Mouse (Mus musculus) fat pad, adult 2 months (tissue): ENCODE data around the gene Vat1l.

Experiments used
- DNase-seq: peaks from one replicate; pipeline ENCODE4 v3.0.0-alpha.2; 2011; ENCODE audit warnings: low read depth, low spot score; ENCODE audit errors: extremely low read depth

The Vat1l gene

GRCm38 (mm10) chr8:114205221-114205901, at the start of gene Vat1l:
Gene Vat1l, plus strand, starts transcription at chr8:114205612.
- DNase-seq, result no peak

DNA sequence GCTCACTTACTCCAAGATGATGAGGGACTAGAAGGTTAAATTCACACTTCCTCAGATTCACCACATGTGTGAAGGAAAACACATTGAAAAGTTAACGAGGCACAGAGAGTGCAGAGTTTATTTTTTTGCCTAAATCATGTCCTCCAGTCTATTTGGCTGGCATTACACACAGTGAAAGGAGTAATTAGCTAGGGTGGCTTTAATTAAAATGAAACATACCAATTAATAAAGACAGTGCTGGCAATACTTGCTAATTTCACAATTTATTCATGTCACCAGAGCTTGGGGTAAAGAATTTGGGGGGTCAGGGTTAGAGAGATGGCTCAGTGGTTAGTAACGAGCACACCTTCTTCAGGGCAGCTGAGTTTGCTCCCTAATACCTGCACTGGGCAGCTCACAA, 46.8 kb upstream of the Vat1l start:
- DNase-seq, result no peak

- DNase-seq, result no peak
These were observed 45.7 kb upstream of the Vat1l start for GRCm38 (mm10) chr8:114159666-114160065.

GRCm38 (mm10) chr8:114163871-114164270, 41.5 kb upstream of the Vat1l start:
- DNase-seq, result no peak

DNA sequence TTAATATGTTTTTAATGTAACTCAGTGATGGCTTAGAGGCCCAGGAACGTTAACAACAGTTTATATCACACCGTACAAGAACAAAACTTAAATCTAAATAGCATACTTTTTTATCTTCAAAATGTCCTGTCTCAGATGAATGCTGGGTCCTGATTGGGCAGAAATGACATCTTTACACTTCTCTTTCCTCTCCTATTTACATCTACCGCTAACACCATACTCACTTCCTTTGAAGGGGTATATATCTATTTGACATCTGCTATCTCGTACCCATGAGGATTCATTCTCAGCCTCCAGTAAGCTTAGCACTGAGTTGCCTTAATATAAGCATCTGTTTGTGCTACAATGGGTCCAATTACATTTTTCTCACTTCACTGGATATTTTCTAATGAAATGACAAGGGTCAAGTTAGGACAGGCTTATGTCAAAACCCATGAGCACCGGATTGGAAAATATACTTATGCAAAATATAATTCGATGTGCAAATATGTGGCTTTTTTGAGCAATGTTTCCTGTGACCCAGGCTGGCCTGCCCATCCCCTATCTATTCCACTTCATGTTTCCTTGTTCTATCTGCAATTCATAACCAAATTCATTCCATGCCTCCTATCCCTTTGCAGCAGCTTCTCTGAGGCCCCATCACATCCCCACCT, 40.8 kb upstream of the Vat1l start:
- DNase-seq, result no peak

- DNase-seq, result no peak
These were observed 39.7 kb upstream of the Vat1l start for GRCm38 (mm10) chr8:114165741-114166140.

DNA sequence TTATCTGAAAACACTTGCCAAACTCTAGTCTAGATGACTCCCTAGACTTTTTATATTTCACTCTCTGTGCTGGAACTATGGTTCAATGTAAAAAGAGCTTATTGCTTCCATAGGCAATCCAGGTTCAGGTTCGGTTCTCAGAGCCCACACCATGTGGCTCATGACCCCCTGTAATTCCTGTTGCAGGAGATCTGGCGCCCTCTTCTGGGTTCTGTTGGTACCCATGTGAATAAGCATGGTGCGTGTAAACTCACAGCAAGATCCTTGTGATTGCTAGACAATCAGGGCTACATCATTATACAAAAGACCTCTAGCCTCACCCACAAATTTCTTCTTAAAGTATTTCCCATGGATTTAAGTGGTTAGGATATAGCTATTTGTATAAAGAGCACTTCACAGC, 28.7 kb upstream of the Vat1l start:
- no peak for DNase-seq

DNA sequence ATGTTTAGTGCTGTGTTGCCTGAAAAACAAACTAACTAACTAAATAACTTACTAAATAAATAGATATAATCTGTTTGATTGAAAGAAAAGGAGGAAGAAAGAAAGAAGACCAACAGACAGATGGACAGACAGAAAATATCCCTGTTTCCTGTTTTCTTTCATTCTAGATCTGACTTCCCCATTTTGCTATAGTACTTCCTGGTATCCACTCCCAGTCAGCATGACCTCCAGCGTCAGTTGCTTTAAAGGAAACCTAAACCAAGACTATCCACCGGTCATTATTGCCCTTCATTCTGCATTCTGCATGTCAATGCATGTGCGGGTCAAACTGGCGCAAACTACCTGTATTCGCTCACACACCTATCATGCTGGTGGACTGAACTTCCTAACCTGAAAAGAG, 12.1 kb upstream of the Vat1l start:
- DNase-seq, result no peak

DNA sequence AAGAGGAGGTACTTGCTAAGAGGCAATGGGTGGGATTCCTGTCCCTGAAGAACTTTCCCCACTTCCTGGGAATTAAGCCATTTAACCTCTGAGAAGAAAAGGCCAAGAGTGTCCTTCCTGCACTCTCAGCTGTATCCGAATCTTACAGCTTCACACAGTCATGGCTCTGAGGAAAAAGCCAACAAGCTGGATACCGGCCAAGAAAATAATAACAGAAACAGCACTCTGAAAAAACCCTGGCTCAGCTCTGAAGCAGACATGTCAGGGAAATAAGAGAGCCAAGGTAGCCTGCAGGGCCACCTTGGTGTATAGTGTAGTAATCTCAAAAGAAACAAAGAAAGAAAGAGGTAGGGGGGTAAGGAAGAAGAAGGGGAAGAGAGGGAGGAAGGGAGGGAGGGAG, 6.4 kb upstream of the Vat1l start:
- no peak for DNase-seq

DNA sequence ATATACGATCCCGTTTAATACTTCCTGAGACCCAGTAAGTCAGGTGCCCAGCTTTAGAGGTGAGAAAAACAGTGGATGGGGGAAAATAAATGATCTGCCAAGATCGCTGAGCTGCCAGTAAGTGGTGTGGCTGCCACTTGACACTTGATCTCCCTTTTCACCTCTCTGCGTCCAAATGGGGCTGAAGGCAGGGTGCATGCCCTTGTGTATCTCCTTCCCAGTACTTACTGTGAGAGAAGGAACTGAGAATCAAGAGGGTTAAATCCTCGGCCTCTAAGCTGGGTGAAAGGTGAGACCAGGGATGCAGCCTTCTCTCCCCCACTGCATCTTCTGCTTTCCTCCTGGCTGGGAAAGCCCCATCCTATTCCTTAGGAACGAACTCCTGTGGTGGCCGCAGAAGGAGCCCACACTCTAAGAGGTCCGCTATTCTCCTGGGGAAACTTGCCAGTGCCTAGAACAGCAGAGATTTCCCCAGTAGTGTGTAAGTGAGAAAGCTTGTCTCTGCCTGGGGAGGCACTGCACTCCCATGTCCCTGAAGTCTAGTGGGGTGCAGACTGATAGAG, 1.1 kb downstream of the Vat1l start:
- DNase-seq, result no peak

DNA sequence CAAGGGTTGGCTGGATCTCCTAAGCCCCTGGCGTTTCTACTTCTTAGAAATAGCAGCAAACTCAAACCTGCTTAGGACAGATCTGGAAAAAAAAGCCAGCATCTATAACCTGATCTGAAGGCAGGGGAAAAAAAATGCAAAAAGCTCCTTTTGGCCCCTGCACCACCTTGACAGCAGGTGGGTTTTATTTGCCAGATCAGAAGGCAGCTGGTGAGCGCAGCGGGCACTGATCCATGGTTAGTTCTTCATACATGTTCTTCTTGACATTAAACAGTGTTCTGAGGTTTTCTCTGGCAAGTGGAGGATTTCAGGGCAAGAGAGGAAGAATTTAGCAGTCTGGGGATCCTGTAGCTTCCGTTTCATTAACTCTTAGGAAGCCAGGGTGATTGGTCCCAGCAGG, 1.6 kb downstream of the Vat1l start:
- no peak for DNase-seq

- no peak for DNase-seq
These were observed 15.4 kb downstream of the Vat1l start for GRCm38 (mm10) chr8:114220779-114221178.

GRCm38 (mm10) chr8:114222001-114222400, 16.6 kb downstream of the Vat1l start:
- DNase-seq, result no peak

DNA sequence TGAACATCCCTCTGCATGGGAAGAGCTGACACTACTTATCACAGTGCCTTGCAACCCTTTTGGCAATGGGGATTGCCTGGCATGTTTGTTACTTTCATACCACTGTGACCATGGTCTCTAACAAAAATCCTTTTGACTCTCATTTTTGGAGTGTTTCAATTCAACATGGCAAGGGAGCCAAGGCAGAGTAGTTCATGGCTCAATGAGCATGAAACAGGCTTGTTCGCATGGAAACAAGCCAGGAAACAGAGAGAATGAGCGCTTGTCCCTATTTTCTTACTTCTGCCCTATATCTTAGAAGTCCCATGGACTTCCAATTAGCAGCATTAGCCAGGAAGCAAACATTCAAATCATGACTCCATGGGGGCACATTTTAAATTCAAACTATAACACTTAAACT, 18.6 kb downstream of the Vat1l start:
- no peak for DNase-seq

DNA sequence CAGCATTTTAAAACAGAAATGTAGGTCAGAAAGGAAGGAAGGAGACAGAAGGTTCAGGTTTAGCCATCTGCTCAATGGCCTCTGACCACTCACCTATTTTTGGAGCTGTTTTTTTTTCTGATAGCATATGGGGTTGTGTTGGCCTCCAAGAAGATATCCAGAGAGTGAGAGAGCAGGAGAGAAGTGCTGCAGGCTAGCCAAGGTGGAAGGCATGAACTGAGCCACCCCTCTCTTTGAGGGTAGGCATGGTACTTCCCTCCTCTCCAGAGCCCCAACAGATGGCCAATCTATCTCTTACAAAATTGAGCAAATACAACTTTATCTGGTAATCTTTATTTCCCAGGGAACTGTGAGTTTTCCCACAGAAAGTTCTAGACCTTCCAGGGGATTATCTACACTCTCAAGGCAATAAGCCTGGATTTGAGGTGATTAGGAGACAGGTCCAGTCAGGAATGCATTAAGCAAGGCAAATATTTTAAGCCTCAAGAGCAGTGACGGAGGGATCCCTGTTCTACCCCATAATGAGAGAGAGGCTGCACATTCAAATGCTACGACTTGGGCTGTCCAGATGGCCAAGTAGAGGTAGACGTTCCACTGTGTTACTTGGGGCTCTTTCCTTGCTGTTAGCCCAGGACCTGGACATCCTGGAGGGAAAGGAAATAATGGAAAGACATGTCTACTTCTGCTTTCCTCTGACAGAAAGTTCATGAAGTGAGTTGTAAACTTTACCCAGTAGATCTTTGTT, 46.1 kb downstream of the Vat1l start:
- peak; percentile 49 for DNase-seq

DNA sequence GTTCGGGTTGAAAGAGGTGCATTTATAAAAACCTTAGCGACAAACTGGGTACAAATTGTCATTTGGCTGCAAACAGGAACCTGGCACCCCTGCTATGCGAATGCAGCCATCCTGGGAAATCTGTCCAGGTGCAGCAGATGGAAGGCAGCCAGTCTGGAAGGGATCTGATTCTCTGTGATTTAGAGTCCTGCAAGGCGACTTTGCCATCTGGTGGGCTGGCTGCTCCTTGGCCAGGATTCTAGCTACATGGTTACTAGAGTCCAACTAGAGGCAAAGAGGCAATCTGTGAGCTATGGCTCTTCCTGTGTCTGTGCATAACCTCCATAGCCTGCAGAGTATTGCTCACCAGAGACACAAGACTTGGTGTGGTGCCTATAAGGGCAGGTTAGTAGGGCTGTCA, 53.3 kb downstream of the Vat1l start:
- no peak for DNase-seq

DNA sequence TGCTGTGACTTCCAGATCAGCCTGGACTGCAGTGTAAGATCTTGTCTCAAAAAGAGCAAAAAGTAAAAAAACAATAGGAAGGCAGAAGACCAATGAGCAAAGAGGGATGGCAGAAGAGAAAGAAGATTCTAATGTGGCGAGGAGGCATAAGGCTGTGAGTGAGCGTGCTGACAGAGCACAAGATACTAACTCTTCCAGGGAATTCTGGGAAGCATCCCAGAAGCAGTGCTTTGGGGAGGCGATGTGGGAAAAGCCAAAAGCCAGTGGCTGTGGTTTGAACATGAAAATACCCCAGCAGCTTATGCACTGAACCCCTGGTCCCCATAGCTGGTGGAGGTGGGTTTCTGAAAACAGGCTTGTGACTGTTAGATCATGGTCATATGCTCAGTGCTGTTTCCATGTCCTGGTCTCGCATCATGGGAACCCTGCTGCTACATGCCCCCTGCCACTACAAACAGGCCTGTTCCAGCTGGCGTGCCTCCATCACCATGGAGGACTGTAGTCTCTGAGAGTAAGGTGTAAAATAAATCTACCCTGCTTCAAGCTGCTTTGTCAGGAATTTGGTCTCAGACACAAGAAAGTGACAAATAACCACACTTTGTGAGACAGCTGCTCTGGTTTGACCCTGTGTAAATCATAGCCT, 54.4 kb downstream of the Vat1l start:
- no peak for DNase-seq

GRCm38 (mm10) chr8:114262331-114262730, 56.9 kb downstream of the Vat1l start:
- peak; percentile 11 for DNase-seq

GRCm38 (mm10) chr8:114274558-114274957, 69.1 kb downstream of the Vat1l start:
- DNase-seq, result no peak

DNA sequence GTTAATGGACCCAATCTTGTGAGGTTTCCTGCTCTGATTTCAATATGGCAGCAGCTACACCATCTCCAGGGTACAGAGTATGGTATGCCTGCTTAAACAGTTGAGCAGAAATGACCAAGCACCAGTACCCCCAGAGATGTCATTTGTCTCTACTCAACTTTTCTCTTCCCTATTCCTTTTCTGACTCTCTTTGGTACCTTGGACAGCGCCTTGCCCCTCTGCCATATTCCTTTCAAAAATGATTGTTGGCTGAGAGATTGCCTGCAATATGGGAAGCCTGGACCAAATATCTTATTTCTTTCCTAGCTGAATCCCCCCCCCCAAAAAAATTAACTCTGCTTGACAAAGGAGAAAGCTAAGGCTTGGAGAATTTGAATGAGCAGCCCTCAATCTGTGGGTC, 75.7 kb downstream of the Vat1l start:
- DNase-seq, result no peak
